19 mouse cellular contexts compared by ENCODE assay signal in the genomic region with DNA sequence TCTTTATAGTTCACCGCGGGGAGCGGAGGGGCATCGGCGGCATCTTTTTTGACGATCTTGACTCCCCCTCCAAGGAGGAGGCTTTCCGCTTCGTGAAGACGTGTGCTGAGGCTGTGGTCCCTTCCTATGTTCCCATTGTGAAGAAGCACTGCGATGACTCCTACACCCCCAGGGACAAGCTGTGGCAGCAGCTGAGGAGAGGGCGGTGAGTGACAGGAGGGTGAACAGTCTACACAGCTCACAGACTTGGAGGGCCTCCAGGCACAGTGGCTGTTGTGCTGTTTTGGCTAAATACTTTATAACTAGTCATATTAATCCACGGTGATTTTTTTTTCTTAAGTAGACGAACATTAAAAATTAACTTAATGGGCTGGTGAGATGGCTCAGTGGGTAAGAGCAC. TPM values are rescaled to one million over a fixed set of nuclear protein-coding genes. Genes with fewer than 3 reads are reported as not detected.
DNase-seq lines count a peak whose midpoint lies in the region; ATAC-seq and TF ChIP-seq lines count a peak whose summit lies in the region.
"Had no signal": no experiment of that assay in that cellular context is flagged by ENCODE, and none has a peak within 500 bp of the region (broad histone marks: within the 10 kb centered on the region; RNA-seq: fewer than 3 reads in every experiment).

No protein-coding gene starts in this region.

- H3K9me3 ChIP-seq in kidney, embryonic 14.5 days (ENCODE audit: control insufficient read depth, low read length) = no peaks in the 10 kb centered on the region
- H3K9me3 ChIP-seq in liver, postnatal 0 days (ENCODE audit: low read length) = no peaks in the 10 kb centered on the region
- no peaks in the 10 kb centered on the region for H3K9me3 ChIP-seq in forebrain, embryonic 16.5 days (ENCODE audit: control insufficient read depth, low read length)
- H3K9me3 ChIP-seq: intestine, embryonic 15.5 days; stomach, embryonic 15.5 days had no signal

- DNase-seq in kidney, adult 18-20 months = peak; percentile 39
- peak; percentile 44 to 77 for DNase-seq in kidney, adult 8-10 months
- peak; percentile 67 to 74 for DNase-seq in layer of hippocampus, adult 8-10 months (ENCODE audit: low spot score in 2 of 2)
- no peak for DNase-seq in liver, postnatal 0 days
- DNase-seq in ovary, adult 18-20 months (ENCODE audit: low spot score) = no peak
- DNase-seq: adrenal gland, postnatal 10 days; cerebellum, adult 11-12 months; embryo, embryonic 11 days; gastrocnemius, postnatal 25 days; heart, postnatal 10 days; lung, postnatal 14 days; thymus, postnatal 4 days had no signal

- H3K27me3 ChIP-seq in kidney, embryonic 14.5 days (ENCODE audit: control insufficient read depth, insufficient read depth, low read length) = no peaks in the 10 kb centered on the region
- H3K27me3 ChIP-seq in liver, postnatal 0 days (ENCODE audit: insufficient read depth, low read length) = no peaks in the 10 kb centered on the region
- no peaks in the 10 kb centered on the region for H3K27me3 ChIP-seq in forebrain, embryonic 16.5 days (replicated peaks; ENCODE audit: control insufficient read depth, insufficient read depth, low read length)
- H3K27me3 ChIP-seq: intestine, embryonic 15.5 days; stomach, embryonic 15.5 days had no signal

- peaks cover 38% of the 10 kb centered on the region for H3K36me3 ChIP-seq in kidney, embryonic 14.5 days (ENCODE audit: control insufficient read depth, insufficient read depth, low read length)
- H3K36me3 ChIP-seq in liver, postnatal 0 days (replicated peaks; ENCODE audit: insufficient read depth, low read length) = peaks cover 62% of the 10 kb centered on the region
- H3K36me3 ChIP-seq in forebrain, embryonic 16.5 days (ENCODE audit: control insufficient read depth, insufficient read depth) = 0 out of 2 replicates have a peak, but pooled peaks cover 7% of the 10 kb centered on the region

- H3K27ac ChIP-seq in kidney, embryonic 14.5 days (ENCODE audit: low read depth, low read length) = no peak overlapping the region
- H3K27ac ChIP-seq in liver, postnatal 0 days (ENCODE audit: low read depth) = no peak overlapping the region
- H3K27ac ChIP-seq in forebrain, embryonic 16.5 days (ENCODE audit: low read length) = no peak overlapping the region
- H3K27ac ChIP-seq: intestine, embryonic 15.5 days; stomach, embryonic 15.5 days had no signal

- no peak for TF ChIP-seq CTCF in liver, postnatal 0 days (IDR thresholded peaks at IDR 0.05; ENCODE audit: low read depth)

- H3K4me3 ChIP-seq in kidney, embryonic 14.5 days (ENCODE audit: low read length) = no peak overlapping the region
- peak overlapping the region; percentile 92 for H3K4me3 ChIP-seq in liver, postnatal 0 days (ENCODE audit: low read depth, low read length)
- H3K4me3 ChIP-seq in forebrain, embryonic 16.5 days (replicated peaks; ENCODE audit: low read length) = no peak overlapping the region
- H3K4me3 ChIP-seq: intestine, embryonic 15.5 days; stomach, embryonic 15.5 days had no signal

- 88% methylated on average over 13 of the region's 13 CpGs for WGBS in kidney, embryonic 14.5 days
- WGBS in liver, postnatal 0 days (ENCODE audit: insufficient replicate concordance) = 93% methylated on average over 13 of the region's 13 CpGs
- WGBS in forebrain, embryonic 16.5 days = 95% methylated on average over 13 of the region's 13 CpGs

- no peak for ATAC-seq in kidney, embryonic 14.5 days (ENCODE audit: low FRiP score, low TSS enrichment)
- no peak for ATAC-seq in liver, postnatal 0 days
- no peak for ATAC-seq in forebrain, embryonic 16.5 days
- ATAC-seq: intestine, embryonic 15.5 days; midbrain, embryonic 16.5 days had no signal

- H3K4me2 ChIP-seq in kidney, embryonic 14.5 days (replicated peaks; ENCODE audit: low read depth, low read length) = no peak overlapping the region
- H3K4me2 ChIP-seq in liver, postnatal 0 days (ENCODE audit: low read depth, low read length) = peak overlapping the region; percentile 77
- H3K4me2 ChIP-seq in forebrain, embryonic 16.5 days (ENCODE audit: low read length) = no peak overlapping the region
- H3K4me2 ChIP-seq: intestine, embryonic 15.5 days; stomach, embryonic 15.5 days had no signal

- TF ChIP-seq EP300 in liver, postnatal 0 days (IDR thresholded peaks at IDR 0.05; ENCODE audit: low read depth) = no peak

- H3K9ac ChIP-seq in kidney, embryonic 14.5 days (ENCODE audit: low read depth, low read length) = no peak overlapping the region
- H3K9ac ChIP-seq in liver, postnatal 0 days (replicated peaks) = 0 out of 2 replicates have a peak overlapping the region, but pooled peaks have one; percentile 34
- no peak overlapping the region for H3K9ac ChIP-seq in forebrain, embryonic 16.5 days (replicated peaks; ENCODE audit: low read depth, low read length)
- H3K9ac ChIP-seq: intestine, embryonic 15.5 days; stomach, embryonic 15.5 days had no signal

- peaks cover 5% of the 10 kb centered on the region; the same call in 1 of the 2 replicates for H3K4me1 ChIP-seq in kidney, embryonic 14.5 days (ENCODE audit: control insufficient read depth, insufficient read depth, low read length)
- H3K4me1 ChIP-seq in liver, postnatal 0 days (ENCODE audit: insufficient read depth) = peaks cover 8% of the 10 kb centered on the region; the same call in 1 of the 2 replicates
- H3K4me1 ChIP-seq in forebrain, embryonic 16.5 days (replicated peaks; ENCODE audit: control insufficient read depth, insufficient read depth, low read length) = peaks cover 8% of the 10 kb centered on the region
- H3K4me1 ChIP-seq: intestine, embryonic 15.5 days; stomach, embryonic 15.5 days had no signal

RNA-seq across cellular contexts. Expression of a gene that starts 5.2 kb away (rescaled TPM):
- 22.3 and 29.6 TPM in 2 replicates for polyA plus RNA-seq in kidney, embryonic 14.5 days (2014; fragmentation: Nextera tagmentation; extraction: Ambion mirVana)
- 10 to 100 TPM; 45.1 to 57.0 (median 52.8) TPM for total RNA-seq in layer of hippocampus, adult 8-10 months (2022)
- 178 and 189 TPM in 2 replicates for polyA plus RNA-seq in liver, postnatal 0 days (2015; fragmentation: Nextera tagmentation; extraction: Ambion mirVana)
- 8.5 and 11.1 TPM in 2 replicates for polyA plus RNA-seq in forebrain, embryonic 16.5 days (2015; fragmentation: Nextera tagmentation; extraction: Ambion mirVana)

RNA-seq across cellular contexts. Expression of a gene that starts 36.7 kb away (rescaled TPM):
- polyA plus RNA-seq in kidney, embryonic 14.5 days (2014; fragmentation: Nextera tagmentation; extraction: Ambion mirVana) = 0.17 and 0.39 TPM in 2 replicates
- total RNA-seq in layer of hippocampus, adult 8-10 months (2022) = not detected
- not detected in 2 replicates for polyA plus RNA-seq in liver, postnatal 0 days (2015; fragmentation: Nextera tagmentation; extraction: Ambion mirVana)
- polyA plus RNA-seq in forebrain, embryonic 16.5 days (2015; fragmentation: Nextera tagmentation; extraction: Ambion mirVana) = not detected in 2 replicates
- total RNA-seq: adrenal gland, postnatal 10 days; gastrocnemius, postnatal 25 days; heart, postnatal 10 days had no signal
- polyA plus RNA-seq: intestine, embryonic 15.5 days; limb, embryonic 11.5 days; midbrain, embryonic 16.5 days; neural tube, embryonic 14.5 days; stomach, embryonic 15.5 days had no signal

RNA-seq across cellular contexts. Expression of a gene that starts 43.6 kb away (rescaled TPM):
- polyA plus RNA-seq in kidney, embryonic 14.5 days (2014; fragmentation: Nextera tagmentation; extraction: Ambion mirVana) = 0.11 TPM in 1 of 2 replicates, not detected in the other
- total RNA-seq in layer of hippocampus, adult 8-10 months (2022) = not detected
- 0.11 TPM in 1 of 2 replicates, not detected in the other for polyA plus RNA-seq in liver, postnatal 0 days (2015; fragmentation: Nextera tagmentation; extraction: Ambion mirVana)
- polyA plus RNA-seq in forebrain, embryonic 16.5 days (2015; fragmentation: Nextera tagmentation; extraction: Ambion mirVana) = not detected in 2 replicates
- total RNA-seq: adrenal gland, postnatal 10 days; gastrocnemius, postnatal 25 days; heart, postnatal 10 days had no signal
- polyA plus RNA-seq: intestine, embryonic 15.5 days; limb, embryonic 11.5 days; neural tube, embryonic 14.5 days had no signal

RNA-seq across cellular contexts. Expression of a gene that starts 52.5 kb away (rescaled TPM):
- polyA plus RNA-seq in kidney, embryonic 14.5 days (2014; fragmentation: Nextera tagmentation; extraction: Ambion mirVana) = 106 and 125 TPM in 2 replicates
- total RNA-seq in layer of hippocampus, adult 8-10 months (2022) = 100 to 1,000 TPM in 2 of 4 experiments, 10 to 100 TPM in 2; 87.9 to 106 (median 100) TPM
- 23.8 and 28.4 TPM in 2 replicates for polyA plus RNA-seq in liver, postnatal 0 days (2015; fragmentation: Nextera tagmentation; extraction: Ambion mirVana)
- polyA plus RNA-seq in forebrain, embryonic 16.5 days (2015; fragmentation: Nextera tagmentation; extraction: Ambion mirVana) = 118 and 119 TPM in 2 replicates

RNA-seq across cellular contexts. Expression of a gene that starts 58.5 kb away (rescaled TPM):
- not detected in 2 replicates for polyA plus RNA-seq in kidney, embryonic 14.5 days (2014; fragmentation: Nextera tagmentation; extraction: Ambion mirVana)
- total RNA-seq in layer of hippocampus, adult 8-10 months (2022) = not detected
- not detected in 2 replicates for polyA plus RNA-seq in liver, postnatal 0 days (2015; fragmentation: Nextera tagmentation; extraction: Ambion mirVana)
- not detected in 2 replicates for polyA plus RNA-seq in forebrain, embryonic 16.5 days (2015; fragmentation: Nextera tagmentation; extraction: Ambion mirVana)
- total RNA-seq: adrenal gland, postnatal 10 days; gastrocnemius, postnatal 25 days; heart, postnatal 10 days had no signal
- polyA plus RNA-seq: intestine, embryonic 15.5 days; limb, embryonic 11.5 days; midbrain, embryonic 16.5 days; neural tube, embryonic 14.5 days; stomach, embryonic 15.5 days had no signal

Comparison
In these comparisons a context has a peak if more than half of its experiments do, and no peak if none do; other contexts are left out.
1. DNase-seq: peak in kidney, adult 18-20 months (single experiment), kidney, adult 8-10 months (2 of 2) and layer of hippocampus, adult 8-10 months (2 of 2); none in liver, postnatal 0 days (single experiment) and ovary, adult 18-20 months (single experiment).